Mouse (Mus musculus) kidney, postnatal 25 days (tissue): ENCODE data around the gene Rxylt1.

Source experiments
- DNase-seq, 2 experiments: peaks; one replicate each; pipeline ENCODE4 v3.0.0; 2021; ENCODE audit warnings: mixed read lengths in 2 of 2

Gene Rxylt1

GRCm38 (mm10) chr10:122096980-122097844, at the start of gene Rxylt1:
Gene Rxylt1, minus strand, starts transcription at chr10:122097371.
- DNase-seq = peak; percentile 98

DNA sequence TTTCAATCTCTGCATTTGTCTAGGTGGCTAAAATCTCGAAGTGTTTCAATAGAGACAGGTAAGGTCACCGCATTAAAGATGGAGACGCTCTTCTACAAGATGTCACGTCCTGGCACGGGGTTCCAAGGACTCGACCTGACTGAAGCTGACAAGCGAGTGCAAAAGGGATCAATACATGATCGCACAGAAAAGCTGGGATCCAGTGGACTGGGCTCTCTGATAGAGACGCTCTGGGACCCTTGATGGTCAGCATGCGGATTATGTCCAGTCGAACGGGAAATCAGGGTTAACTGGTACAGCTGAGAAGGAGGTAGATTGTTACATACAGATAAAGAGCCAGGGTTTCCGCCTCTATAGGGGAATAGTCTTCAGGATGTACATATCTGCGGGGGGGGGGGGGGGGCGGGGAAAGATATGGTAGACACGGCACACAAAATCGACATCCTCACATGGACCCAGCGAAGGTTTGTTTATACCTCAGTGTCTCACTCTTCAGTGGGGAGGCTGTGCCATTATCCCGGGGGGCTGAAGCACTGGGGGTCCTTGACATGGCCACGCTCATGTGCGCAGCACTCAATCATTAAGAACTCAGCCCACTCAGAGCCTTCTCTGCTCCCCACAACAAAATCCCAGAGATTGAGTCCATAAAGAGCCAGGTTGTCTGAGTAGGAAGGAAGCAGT, 24.3 kb upstream of the Rxylt1 start:
- DNase-seq = no peak

DNA sequence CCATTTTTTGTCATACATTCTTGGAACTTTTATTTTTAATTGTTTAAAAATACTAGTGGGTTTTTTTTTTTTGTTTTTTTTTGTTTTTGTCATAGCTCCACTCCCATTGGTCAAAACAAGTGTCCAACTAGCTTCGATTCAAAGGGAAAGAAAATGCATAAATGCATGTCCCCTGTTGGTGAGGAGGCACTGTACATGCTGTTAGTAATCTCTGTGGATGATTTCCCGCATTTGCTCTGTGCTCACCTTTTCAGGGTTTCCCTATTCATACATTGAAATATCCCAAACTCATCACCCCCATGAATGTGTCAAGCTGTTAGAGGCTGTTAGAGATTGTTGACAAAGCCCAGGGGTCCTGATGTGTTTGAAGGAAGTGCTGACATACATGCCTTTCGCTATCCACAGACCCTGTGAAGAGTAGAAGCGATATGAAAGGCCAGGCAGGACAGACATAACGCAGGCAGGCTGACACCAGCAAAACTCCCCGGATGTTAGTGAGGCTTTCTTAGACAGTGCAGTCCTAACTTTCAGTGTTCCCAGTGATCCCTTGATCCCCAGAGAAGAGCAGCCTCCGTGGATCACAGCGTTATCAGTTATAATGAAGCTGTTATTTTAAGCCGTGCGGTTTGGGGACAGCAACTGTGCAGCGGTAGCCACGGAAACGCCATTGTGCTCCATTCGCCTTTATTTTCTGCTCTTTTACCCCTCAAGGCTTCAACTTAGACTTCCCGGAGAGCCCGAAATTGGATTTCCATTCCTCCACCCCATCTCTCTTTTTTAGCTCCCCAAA, 23.5 kb upstream of the Rxylt1 start:
- no peak for DNase-seq

GRCm38 (mm10) chr10:122119451-122119850, 22.3 kb upstream of the Rxylt1 start:
- DNase-seq = no peak

GRCm38 (mm10) chr10:122116636-122117035, 19.5 kb upstream of the Rxylt1 start:
- no peak for DNase-seq

GRCm38 (mm10) chr10:122106633-122107028, 9.5 kb upstream of the Rxylt1 start:
- DNase-seq = no peak

DNA sequence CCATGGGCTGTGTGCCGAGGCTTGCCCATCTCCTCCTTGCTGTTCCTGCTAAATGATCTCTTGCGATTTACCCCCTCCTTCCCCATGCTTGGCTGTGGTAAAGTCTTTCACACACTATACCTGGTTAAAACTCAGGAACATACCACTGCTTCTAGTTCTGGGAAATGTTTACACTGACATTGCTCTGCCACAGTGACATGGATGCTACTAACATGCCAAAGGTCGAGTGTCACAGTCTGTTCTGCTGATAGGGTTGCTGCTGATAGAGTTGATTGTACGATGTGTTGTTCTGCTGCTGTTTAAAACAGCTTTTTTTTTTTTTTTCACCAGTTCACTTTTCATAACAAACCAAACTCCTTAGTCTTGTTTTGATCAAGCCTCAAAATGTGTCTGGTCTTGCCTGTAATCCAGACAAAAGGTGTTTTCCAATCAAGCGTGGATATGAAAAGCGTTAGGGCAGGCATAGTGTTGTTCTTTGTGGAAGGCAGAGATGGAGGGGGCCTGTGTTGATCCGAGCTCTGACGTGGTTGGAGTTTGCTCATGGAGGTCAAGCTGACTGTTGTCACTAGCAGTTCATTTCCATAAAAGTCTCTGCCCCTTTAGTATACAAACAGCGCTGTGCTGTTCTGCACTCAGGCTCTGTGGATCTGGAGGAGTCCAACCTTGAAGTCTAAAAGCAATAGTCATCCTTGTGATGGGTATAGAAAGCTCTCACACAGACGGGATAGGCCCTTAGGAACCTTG, 8.9 kb upstream of the Rxylt1 start:
- no peak for DNase-seq

DNA sequence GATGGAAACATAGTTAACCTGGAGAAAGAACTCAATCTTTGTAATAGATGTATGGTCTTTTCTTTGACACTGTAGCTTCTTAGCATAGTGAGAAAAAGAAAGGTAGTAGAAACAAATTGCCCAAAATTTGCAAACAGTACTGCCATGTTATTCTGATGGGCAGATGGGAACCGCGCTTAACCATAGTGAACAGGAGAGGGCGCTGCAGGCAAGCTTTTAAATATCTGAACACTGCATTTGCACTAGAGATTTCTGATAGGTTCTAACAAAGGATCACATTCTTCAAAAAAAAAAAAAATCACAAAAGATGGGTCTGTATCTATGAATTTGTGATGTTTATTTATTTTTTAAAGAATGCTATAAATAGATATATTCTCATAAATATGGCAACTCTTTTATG, 8.2 kb upstream of the Rxylt1 start:
- DNase-seq = peak; percentile 53 to 76

DNA sequence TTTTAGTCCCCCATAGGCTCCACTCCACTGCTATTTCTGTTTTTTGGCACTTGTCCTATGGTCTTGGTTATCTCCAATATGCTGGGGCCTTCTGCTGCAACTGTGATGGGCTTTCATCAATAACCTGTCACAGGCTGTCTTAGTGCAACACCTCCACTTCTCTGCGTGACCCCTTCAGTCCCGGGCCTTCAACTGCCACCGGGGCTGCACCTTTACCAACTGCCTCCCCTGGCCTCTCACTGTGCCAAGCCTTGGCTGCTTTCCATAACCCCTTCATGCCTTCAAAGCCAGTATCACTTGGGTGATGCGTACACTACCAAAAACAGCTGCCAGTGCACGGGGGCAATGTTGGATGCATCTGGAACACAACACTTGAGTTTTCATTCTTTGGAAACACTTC, 5.5 kb upstream of the Rxylt1 start:
- no peak for DNase-seq

DNA sequence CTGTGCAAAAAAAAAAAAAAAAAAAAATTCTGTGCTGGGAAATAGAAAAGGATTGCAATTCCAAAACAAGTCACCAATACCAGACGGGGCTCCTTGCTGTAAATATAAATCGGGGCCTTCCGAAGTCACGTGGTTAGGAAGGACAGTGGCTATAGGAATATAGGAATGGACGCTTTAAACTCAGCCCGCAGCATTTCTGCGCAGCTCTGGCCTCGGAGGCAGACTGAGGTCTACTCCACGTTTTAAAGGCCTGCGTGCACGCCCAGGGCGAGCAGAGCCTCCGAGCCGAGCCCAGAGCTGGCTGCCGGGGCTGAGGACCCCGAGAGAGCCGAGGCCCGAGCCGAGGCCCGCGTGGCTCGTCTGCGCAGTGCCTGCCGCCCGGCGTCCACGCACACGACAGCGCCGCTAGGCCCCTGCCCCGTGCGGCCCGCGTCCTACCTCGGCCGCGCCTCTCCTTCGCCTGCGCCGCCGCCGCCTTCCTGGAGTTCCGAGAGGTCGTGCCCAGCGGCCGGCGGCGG, 650 bp downstream of the Rxylt1 start:
- DNase-seq = no peak

DNA sequence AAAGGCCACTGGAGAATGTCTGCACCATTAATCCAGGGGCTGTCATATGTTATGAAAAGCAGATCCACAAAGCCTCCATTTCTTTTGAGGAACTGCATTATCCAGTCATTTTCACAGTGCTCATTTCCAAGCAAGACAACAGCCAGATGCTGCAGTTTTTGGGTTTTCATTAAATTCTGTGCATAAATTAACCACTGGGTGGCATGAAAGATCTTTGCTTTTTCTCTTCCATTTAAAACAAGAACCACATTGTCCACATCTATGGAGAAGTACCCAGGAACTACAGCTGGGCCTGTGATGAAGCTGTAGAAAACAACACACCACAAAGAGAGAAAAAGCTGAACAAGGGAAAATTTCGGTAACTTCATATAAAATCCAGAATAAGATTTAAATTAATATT, 6.7 kb downstream of the Rxylt1 start:
- no peak for DNase-seq

- no peak for DNase-seq
Measured at GRCm38 (mm10) chr10:122081352-122081751, 15.8 kb downstream of the Rxylt1 start.

DNA sequence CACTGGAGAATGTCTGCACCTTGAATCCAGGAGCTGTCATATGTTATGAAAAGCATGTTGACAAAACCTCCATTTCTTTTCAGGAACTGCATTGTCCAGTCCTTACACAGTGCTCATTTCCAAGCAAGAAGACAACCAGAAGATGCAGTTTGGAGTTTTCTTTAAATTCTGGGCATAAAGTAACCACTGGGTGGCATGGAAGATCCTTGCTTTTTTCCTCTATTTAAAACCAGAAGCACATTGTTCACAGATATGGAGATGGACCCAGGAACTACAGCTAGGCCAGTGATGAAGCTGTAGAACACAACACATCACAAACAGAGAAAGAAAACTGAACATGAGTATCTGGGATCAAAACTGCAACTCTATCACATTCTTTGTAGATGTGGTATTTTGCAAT, 28.0 kb downstream of the Rxylt1 start:
- DNase-seq = no peak

DNA sequence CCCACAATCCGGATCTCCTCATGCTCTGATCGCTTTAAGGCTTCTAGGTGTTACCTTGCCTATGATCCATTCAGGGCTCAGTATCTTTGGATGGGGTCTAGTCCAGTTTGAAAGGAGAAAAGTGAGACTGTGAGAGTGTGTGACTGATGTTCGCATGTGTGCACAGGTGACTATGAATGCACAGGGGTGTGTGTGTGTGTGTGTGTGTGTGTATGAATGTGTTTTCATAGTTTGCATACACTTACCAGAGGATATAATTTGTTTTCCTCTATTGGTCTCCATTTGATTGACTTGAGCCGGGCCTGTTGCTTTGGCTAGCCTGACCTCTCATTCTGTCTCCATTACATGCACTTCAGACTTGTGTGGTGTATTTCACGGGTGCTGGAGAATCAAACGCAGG, 41.3 kb downstream of the Rxylt1 start:
- no peak for DNase-seq

GRCm38 (mm10) chr10:122054535-122054934, 42.6 kb downstream of the Rxylt1 start:
- peak; percentile 55 to 59 for DNase-seq

DNA sequence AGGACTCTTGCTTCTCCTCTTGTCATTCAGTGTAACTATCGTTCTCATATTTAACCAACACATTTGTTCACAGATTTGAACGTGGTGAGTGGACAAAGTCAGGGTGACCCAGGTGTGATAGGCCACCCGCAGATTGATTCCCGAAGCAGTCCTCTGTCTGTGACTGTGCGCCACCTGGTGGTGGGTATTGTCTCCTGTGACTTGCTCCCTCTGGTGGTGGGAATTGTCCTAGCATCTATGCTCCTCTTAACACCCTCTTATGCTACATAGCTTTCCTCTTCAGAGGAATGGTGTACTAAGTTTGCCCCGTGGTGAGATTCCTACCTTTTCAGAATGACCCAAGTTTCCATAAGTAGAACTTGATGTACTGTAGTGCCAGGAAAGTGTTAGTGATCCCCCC, 45.3 kb downstream of the Rxylt1 start:
- peak; percentile 77 to 95 for DNase-seq

DNA sequence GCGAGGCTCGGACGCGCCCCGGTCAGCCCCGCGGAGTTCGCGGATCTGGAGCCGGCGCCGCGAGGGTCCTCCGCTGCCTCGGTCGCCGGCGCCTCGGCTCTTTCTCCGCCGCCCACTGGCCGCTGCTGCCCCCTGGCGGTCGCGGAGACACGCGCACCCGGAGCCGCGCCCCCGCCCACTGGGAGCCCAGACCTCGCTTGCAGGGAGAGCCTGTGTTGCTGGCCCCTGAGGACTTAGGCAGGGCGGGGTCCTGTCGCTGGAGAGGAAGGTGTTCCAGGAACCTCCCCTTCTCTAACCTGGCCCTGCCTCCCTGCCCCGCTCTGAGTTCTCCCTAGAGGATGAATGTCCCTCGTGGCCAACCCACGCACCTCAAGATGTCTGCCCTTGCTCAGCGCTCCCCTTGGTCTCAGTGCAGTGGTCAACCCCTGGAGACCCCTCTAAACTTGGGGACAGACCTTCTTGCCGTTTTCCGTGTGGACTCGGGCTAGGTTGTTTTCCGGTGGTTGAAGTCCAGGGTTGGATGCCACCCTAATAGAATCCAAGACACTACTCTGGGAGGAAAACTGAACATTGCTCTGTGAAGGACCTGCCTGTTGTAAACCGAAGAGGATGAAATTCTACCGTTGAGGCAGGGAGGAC, 49.3 kb downstream of the Rxylt1 start:
- peak; percentile 82 for DNase-seq

- peak; percentile 58 to 78 for DNase-seq
Measured at GRCm38 (mm10) chr10:122046904-122047726, 50.1 kb downstream of the Rxylt1 start, which contains the start of gene Srgap1. Gene Srgap1, minus strand, starts transcription at chr10:122047315.

DNA sequence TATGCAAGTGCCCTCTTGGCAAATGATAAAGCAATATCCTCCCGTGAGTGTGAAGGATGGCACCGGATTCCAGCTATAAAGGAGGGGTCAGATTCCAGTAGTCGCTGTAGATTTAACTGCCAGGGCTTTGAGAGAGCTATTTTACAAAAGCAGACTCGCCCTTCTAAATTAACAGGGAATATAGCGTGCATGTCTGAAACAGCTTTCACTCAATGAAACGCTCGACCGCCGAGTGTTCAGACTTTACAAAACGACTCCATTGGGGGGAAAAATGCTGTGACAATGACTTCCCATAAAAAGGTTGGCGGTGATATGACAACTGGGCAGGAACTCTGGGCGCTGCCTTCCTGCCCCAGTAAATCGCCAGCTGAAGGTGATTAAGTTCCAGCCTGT, 50.7 kb downstream of the Rxylt1 start:
- no peak for DNase-seq

DNA sequence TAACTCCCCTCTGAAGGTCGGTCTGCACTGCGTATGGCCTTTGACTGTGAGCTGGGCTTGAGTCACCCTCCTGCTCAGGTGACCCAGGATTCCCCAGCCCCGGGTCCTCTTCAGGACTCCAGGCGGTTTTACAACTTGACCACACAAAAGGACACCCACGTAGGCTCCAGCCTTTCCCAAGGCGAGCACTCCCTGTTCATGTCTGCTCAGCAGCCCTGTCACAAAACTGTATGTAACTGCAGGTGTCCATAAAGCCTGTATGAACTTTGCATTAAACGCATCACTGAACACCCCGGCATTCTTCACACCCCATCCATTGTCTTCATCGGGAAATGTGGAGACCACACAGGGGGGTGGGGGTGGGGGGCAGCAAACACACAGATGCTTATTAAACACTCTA, 51.2 kb downstream of the Rxylt1 start:
- peak in 1 of 2 experiments; percentile 40 for DNase-seq

DNA sequence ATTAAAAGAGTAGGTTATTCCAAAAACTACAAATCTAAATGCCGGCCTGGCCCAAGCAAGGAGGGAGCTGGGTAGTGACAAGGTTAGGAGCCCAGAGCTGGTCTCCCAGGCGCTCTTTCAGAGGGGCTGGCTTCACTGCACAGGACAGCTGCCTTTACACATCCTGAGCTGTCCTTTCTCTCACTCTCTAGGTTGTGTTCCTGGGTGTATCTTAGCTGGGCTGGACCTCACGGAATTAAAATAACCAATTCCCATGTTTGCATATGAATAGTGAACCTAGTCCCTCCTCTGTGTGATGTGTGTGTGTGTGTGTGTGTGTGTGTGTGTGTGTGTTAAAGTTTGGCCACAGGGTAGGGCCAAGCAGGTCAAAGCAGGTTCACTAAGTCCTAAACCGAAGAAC, 52.2 kb downstream of the Rxylt1 start:
- no peak for DNase-seq
